Mouse (Mus musculus): ENCODE results near the gene Gpr4.

DNA sequence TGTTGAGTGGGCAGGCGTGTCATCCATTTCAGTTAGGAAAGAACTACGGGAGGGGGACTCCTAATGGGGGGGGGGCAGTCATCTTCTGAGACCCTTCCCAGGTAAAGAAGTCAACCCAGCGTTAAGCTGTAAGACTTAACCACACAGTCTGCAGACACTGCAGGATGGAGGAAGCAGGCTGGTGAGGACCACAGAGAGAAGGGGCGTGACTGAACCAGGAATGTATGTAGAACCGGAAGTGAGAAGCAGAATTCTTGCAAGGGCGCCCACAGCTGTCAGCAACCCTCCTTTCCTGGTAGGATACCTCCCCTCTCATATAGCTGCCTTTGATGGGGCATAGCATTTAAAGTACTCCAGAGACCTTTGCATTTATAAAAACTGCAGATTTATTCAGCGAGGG is 44.2 kb downstream of the Gpr4 start:
- TF ChIP-seq CTCF (IDR thresholded peaks at IDR 0.05; ENCODE audit: extremely low read depth, insufficient read depth, insufficient read length, insufficient replicate concordance): no peak
- TF ChIP-seq POLR2A (IDR thresholded peaks at IDR 0.05; ENCODE audit: low read depth, low read length): no peak

All from spleen, adult 2 months (tissue).